Mouse (Mus musculus): ENCODE results near the gene Acsl5. TPM values are rescaled to one million over a fixed set of nuclear protein-coding genes. Genes with fewer than 3 reads are reported as not detected.

Gene Acsl5
- total RNA-seq, 1 experiment = 17.1 TPM

DNA sequence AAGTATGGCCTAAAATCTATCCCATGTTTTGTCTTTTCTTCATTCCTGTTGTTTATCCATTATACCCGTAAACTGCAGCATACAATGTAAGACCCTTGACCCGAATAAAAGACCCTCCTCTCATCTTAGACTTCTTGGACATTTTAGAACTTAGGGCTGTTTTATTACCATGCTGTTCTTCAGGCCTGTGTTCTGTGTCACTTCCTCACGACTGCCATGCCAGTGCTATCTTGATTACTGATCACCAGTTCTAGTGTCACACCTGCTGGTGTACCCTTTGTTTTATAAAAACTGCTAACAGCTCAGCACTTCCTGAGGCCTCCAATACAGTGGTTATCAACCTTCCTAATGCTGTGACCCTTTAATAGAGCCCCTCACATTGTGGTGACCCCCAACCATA lies 43.8 kb downstream of the Acsl5 start:
- no peak overlapping the region for H3K4me3 ChIP-seq (ENCODE audit: insufficient read depth in 1 of 2, low read depth in 1 of 2, low read length in 2 of 2, poor library complexity in 1 of 2, severe bottlenecking in 1 of 2)
- H3K4me1 ChIP-seq (ENCODE audit: control insufficient read depth in 2 of 2, insufficient read depth in 2 of 2, low read length in 2 of 2, poor library complexity in 1 of 2) = no peaks in the 10 kb centered on the region
- peaks cover 10% of the 10 kb centered on the region for H3K36me3 ChIP-seq (ENCODE audit: control insufficient read depth, insufficient read depth, low read length, poor library complexity, severe bottlenecking)
- DNase-seq (ENCODE audit: low read depth, low spot score) = no peak
- H3K9me3 ChIP-seq (ENCODE audit: control insufficient read depth, insufficient read depth, low read depth, low read length) = no peaks in the 10 kb centered on the region
- H3K27ac ChIP-seq (ENCODE audit: insufficient read depth, low read depth, low read length, poor library complexity, severe bottlenecking) = no peak overlapping the region
- TF ChIP-seq ZC3H11A (IDR thresholded peaks at IDR 0.05; ENCODE audit: borderline replicate concordance, low read depth, low read length) (no peak), CHD2 (IDR thresholded peaks at IDR 0.05; ENCODE audit: low read depth, low read length) (no peak), ZNF384 (IDR thresholded peaks at IDR 0.05; ENCODE audit: low read depth, low read length) (no peak), HCFC1 (IDR thresholded peaks at IDR 0.05; ENCODE audit: borderline replicate concordance, insufficient read depth, low read length) (no peak), MAFK (IDR thresholded peaks at IDR 0.05; ENCODE audit: insufficient read depth, low read depth, low read length) (no peak)
- in situ Hi-C loops (cut with MboI; ENCODE audit: low sequenced_read_pairs in 2 of 2, unreplicated experiment in 2 of 2) = no loop called here
- H3K9ac ChIP-seq (ENCODE audit: insufficient read depth, low read depth, low read length, poor library complexity, severe bottlenecking) = no peak overlapping the region

DNA sequence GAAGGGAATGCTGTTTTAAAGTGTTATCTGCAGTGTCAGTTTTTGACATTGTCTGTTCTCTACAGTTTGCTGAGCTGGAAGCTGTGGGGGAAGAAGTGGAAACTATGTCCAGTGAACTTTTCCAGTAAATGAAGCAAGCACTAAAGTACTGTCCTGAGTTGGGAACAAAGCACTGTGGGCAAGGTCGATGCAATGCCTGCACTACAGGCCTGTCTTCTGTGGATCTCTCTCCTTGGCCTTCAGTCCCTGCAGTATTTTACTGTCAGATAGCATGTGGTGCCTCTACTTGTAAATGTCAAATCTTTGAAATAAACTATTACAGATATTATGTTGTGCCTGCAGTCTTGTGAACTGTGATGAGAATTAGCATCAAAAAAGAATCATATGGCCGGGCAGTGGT lies 44.6 kb downstream of the Acsl5 start:
- Histone ChIP-seq H3K27ac (ENCODE audit: insufficient read depth, low read depth, low read length, poor library complexity, severe bottlenecking) (no peak overlapping the region), H3K4me1 (ENCODE audit: control insufficient read depth in 2 of 2, insufficient read depth in 2 of 2, low read length in 2 of 2, poor library complexity in 1 of 2) (no peaks in the 10 kb centered on the region), H3K36me3 (ENCODE audit: control insufficient read depth, insufficient read depth, low read length, poor library complexity, severe bottlenecking) (peaks cover 15% of the 10 kb centered on the region), H3K9ac (ENCODE audit: insufficient read depth, low read depth, low read length, poor library complexity, severe bottlenecking) (no peak overlapping the region), H3K4me3 (ENCODE audit: insufficient read depth in 1 of 2, low read depth in 1 of 2, low read length in 2 of 2, poor library complexity in 1 of 2, severe bottlenecking in 1 of 2) (no peak overlapping the region), H3K9me3 (ENCODE audit: control insufficient read depth, insufficient read depth, low read depth, low read length) (no peaks in the 10 kb centered on the region)
- TF ChIP-seq HCFC1 (IDR thresholded peaks at IDR 0.05; ENCODE audit: borderline replicate concordance, insufficient read depth, low read length) = no peak
- DNase-seq (ENCODE audit: low read depth, low spot score) = no peak
- in situ Hi-C loops (cut with MboI; ENCODE audit: low sequenced_read_pairs in 2 of 2, unreplicated experiment in 2 of 2) = no loop called here

DNA sequence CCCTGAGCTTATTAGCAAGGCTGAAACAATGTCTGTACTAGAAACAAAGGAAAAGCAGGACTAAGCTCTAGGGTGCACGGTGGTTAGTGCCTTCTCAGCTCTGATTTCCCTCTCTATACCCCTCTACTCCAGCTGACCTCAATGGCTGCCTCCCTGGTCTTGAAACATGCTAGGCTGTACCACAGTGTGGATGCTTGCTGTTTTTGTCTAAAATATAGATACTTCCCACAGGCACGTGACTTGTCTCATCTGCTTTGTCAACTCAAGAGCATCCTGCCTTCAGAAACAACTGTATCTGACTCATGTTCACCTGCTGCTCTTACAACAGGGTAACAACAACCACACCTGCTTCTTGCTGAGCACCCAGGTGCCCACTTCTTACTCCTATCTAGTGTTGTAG lies 45.8 kb downstream of the Acsl5 start:
- no peaks in the 10 kb centered on the region for H3K4me1 ChIP-seq (ENCODE audit: control insufficient read depth in 2 of 2, insufficient read depth in 2 of 2, low read length in 2 of 2, poor library complexity in 1 of 2)
- H3K9me3 ChIP-seq (ENCODE audit: control insufficient read depth, insufficient read depth, low read depth, low read length) = no peaks in the 10 kb centered on the region
- no peak overlapping the region for H3K27ac ChIP-seq (ENCODE audit: insufficient read depth, low read depth, low read length, poor library complexity, severe bottlenecking)
- no peak overlapping the region for H3K4me3 ChIP-seq (ENCODE audit: insufficient read depth in 1 of 2, low read depth in 1 of 2, low read length in 2 of 2, poor library complexity in 1 of 2, severe bottlenecking in 1 of 2)
- H3K9ac ChIP-seq (ENCODE audit: insufficient read depth, low read depth, low read length, poor library complexity, severe bottlenecking) = no peak overlapping the region
- in situ Hi-C loops (cut with MboI; ENCODE audit: low sequenced_read_pairs in 2 of 2, unreplicated experiment in 2 of 2) = no loop called here
- no peak for DNase-seq (ENCODE audit: low read depth, low spot score)
- TF ChIP-seq MAFK (IDR thresholded peaks at IDR 0.05; ENCODE audit: insufficient read depth, low read depth, low read length) (no peak), ZC3H11A (IDR thresholded peaks at IDR 0.05; ENCODE audit: borderline replicate concordance, low read depth, low read length) (no peak), ZNF384 (IDR thresholded peaks at IDR 0.05; ENCODE audit: low read depth, low read length) (no peak), CHD2 (IDR thresholded peaks at IDR 0.05; ENCODE audit: low read depth, low read length) (no peak), HCFC1 (IDR thresholded peaks at IDR 0.05; ENCODE audit: borderline replicate concordance, insufficient read depth, low read length) (no peak)
- peaks cover 18% of the 10 kb centered on the region for H3K36me3 ChIP-seq (ENCODE audit: control insufficient read depth, insufficient read depth, low read length, poor library complexity, severe bottlenecking)

DNA sequence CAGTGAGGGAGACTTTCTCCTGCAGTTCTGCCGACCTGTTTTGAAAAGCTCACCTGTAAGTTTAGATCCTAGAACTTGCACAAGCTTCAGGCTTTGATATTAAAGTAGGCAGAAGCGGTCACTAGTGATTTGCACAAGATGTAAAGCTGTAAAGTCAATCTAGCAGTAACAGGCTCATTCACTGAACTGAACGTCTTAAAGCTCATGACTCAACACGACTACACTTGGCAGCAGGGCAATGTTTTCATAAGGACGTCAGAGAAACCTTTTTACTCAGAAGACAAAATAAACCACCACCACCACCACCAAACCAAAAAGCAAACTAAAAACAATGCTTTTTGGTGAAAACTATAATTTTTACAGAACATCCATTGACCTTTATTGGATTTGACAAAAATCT lies 46.2 kb downstream of the Acsl5 start:
- Histone ChIP-seq H3K4me1 (ENCODE audit: control insufficient read depth in 2 of 2, insufficient read depth in 2 of 2, low read length in 2 of 2, poor library complexity in 1 of 2) (no peaks in the 10 kb centered on the region), H3K27ac (ENCODE audit: insufficient read depth, low read depth, low read length, poor library complexity, severe bottlenecking) (no peak overlapping the region), H3K36me3 (ENCODE audit: control insufficient read depth, insufficient read depth, low read length, poor library complexity, severe bottlenecking) (peaks cover 20% of the 10 kb centered on the region), H3K4me3 (ENCODE audit: insufficient read depth in 1 of 2, low read depth in 1 of 2, low read length in 2 of 2, poor library complexity in 1 of 2, severe bottlenecking in 1 of 2) (no peak overlapping the region), H3K9me3 (ENCODE audit: control insufficient read depth, insufficient read depth, low read depth, low read length) (no peaks in the 10 kb centered on the region), H3K9ac (ENCODE audit: insufficient read depth, low read depth, low read length, poor library complexity, severe bottlenecking) (no peak overlapping the region)
- DNase-seq (ENCODE audit: low read depth, low spot score) = no peak
- TF ChIP-seq MAFK (IDR thresholded peaks at IDR 0.05; ENCODE audit: insufficient read depth, low read depth, low read length) = no peak
- TF ChIP-seq HCFC1 (IDR thresholded peaks at IDR 0.05; ENCODE audit: borderline replicate concordance, insufficient read depth, low read length) = no peak
- TF ChIP-seq ZC3H11A (IDR thresholded peaks at IDR 0.05; ENCODE audit: borderline replicate concordance, low read depth, low read length) = no peak
- TF ChIP-seq ZNF384 (IDR thresholded peaks at IDR 0.05; ENCODE audit: low read depth, low read length) = no peak
- TF ChIP-seq CHD2 (IDR thresholded peaks at IDR 0.05; ENCODE audit: low read depth, low read length) = no peak
- in situ Hi-C loops (cut with MboI; ENCODE audit: low sequenced_read_pairs in 2 of 2, unreplicated experiment in 2 of 2) = no loop called here

DNA sequence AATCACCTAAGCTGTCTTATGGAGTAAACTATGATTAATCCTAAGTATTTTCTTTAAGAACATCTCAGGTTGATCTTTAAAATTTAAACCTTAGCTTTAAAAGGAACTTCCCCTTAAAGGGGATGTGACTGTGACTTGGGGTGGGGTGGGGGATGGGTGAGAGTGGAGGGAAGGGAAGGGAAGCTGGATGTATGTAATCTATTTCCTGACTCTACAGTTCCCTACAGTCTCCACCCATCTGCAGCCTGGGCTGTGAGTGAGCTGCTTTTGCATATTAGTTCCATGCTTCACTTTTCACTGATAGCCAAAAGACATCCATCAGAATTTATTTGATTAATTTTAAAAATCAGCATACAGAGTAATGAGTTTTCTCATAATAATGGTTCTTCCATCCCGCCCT lies 47.6 kb downstream of the Acsl5 start:
- TF ChIP-seq MAFK (IDR thresholded peaks at IDR 0.05; ENCODE audit: insufficient read depth, low read depth, low read length) (no peak), ZNF384 (IDR thresholded peaks at IDR 0.05; ENCODE audit: low read depth, low read length) (no peak), CHD2 (IDR thresholded peaks at IDR 0.05; ENCODE audit: low read depth, low read length) (no peak), HCFC1 (IDR thresholded peaks at IDR 0.05; ENCODE audit: borderline replicate concordance, insufficient read depth, low read length) (no peak), ZC3H11A (IDR thresholded peaks at IDR 0.05; ENCODE audit: borderline replicate concordance, low read depth, low read length) (no peak)
- no peak for DNase-seq (ENCODE audit: low read depth, low spot score)
- H3K27ac ChIP-seq (ENCODE audit: insufficient read depth, low read depth, low read length, poor library complexity, severe bottlenecking) = no peak overlapping the region
- peaks cover 24% of the 10 kb centered on the region for H3K36me3 ChIP-seq (ENCODE audit: control insufficient read depth, insufficient read depth, low read length, poor library complexity, severe bottlenecking)
- H3K9ac ChIP-seq (ENCODE audit: insufficient read depth, low read depth, low read length, poor library complexity, severe bottlenecking) = no peak overlapping the region
- no peak overlapping the region for H3K4me3 ChIP-seq (ENCODE audit: insufficient read depth in 1 of 2, low read depth in 1 of 2, low read length in 2 of 2, poor library complexity in 1 of 2, severe bottlenecking in 1 of 2)
- H3K9me3 ChIP-seq (ENCODE audit: control insufficient read depth, insufficient read depth, low read depth, low read length) = no peaks in the 10 kb centered on the region
- in situ Hi-C loops (cut with MboI; ENCODE audit: low sequenced_read_pairs in 2 of 2, unreplicated experiment in 2 of 2) = no loop called here
- H3K4me1 ChIP-seq (ENCODE audit: control insufficient read depth in 2 of 2, insufficient read depth in 2 of 2, low read length in 2 of 2, poor library complexity in 1 of 2) = no peaks in the 10 kb centered on the region
